Mouse (Mus musculus) heart, postnatal 0 days (tissue): ENCODE data around the gene Ikbke. TPM values are rescaled to one million over a fixed set of nuclear protein-coding genes. Genes with fewer than 3 reads are reported as not detected.

Experiments
- ATAC-seq: fragments of 200-750 bp; cut with Nextera tagmentation; 2 replicates; pipeline ENCODE4 v1.8.0; 2017; ENCODE audit warnings: low read depth, moderate number of reproducible peaks, moderate library complexity; ENCODE audit not compliant: insufficient read depth
- DNase-seq: peaks from one replicate; pipeline ENCODE4 v3.0.0-alpha.2; 2016; ENCODE audit warnings: low spot score
- H3K27ac ChIP-seq: fragments of 300-500 bp; sonication (generic); 2 replicates; pipeline ENCODE4 v1.5.1; 2014; ENCODE audit warnings: low read depth, mild to moderate bottlenecking
- H3K27me3 ChIP-seq: fragments of 300-500 bp; sonication (generic); 2 replicates; pipeline ENCODE4 v1.6.1; 2014; ENCODE audit warnings: low read length, mixed read lengths; ENCODE audit not compliant: control insufficient read depth, insufficient read depth
- H3K36me3 ChIP-seq: fragments of 300-500 bp; sonication (generic); replicated peaks from 2 replicates; pipeline ENCODE4 v1.6.1; 2014; ENCODE audit warnings: low read length, mixed read lengths; ENCODE audit not compliant: control insufficient read depth, insufficient read depth
- H3K4me1 ChIP-seq: fragments of 300-500 bp; sonication (generic); 2 replicates; pipeline ENCODE4 v1.6.1; 2014; ENCODE audit warnings: antibody characterized with exemption; ENCODE audit not compliant: control insufficient read depth, insufficient read depth
- H3K4me2 ChIP-seq: fragments of 300-500 bp; sonication (generic); 2 replicates; pipeline ENCODE4 v1.6.1; 2014; ENCODE audit warnings: low read depth, mild to moderate bottlenecking, low read length, moderate library complexity
- H3K4me3 ChIP-seq: fragments of 300-500 bp; sonication (generic); 2 replicates; pipeline ENCODE4 v1.5.1; 2014; ENCODE audit warnings: low read depth, low read length
- H3K9ac ChIP-seq: fragments of 300-500 bp; sonication (generic); replicated peaks from 2 replicates; pipeline ENCODE4 v1.6.1; 2014; ENCODE audit warnings: low read depth, low read length, mixed read lengths
- H3K9me3 ChIP-seq: fragments of 300-500 bp; sonication (generic); replicated peaks from 2 replicates; pipeline ENCODE4 v1.6.1; 2016; ENCODE audit warnings: low read length; ENCODE audit not compliant: control insufficient read depth
- CTCF ChIP-seq: IDR thresholded peaks from 2 replicates; pipeline ENCODE4 v1.5.1; 2016; ENCODE audit warnings: antibody characterized with exemption, control low read depth, low read depth
- EP300 ChIP-seq: IDR thresholded peaks from 2 replicates; pipeline ENCODE4 v1.6.1; 2016; ENCODE audit warnings: antibody characterized with exemption, low read depth
- WGBS: fragments of 180-500 bp; shearing (Covaris S2); extraction: QIAGEN DNeasy Blood & Tissue Kit; methylation state at CpG from one replicate; pipeline ENCODE4 v1.1.7; 2014; 5-methylcytosine and 5-hydroxymethylcytosine counted together
- polyA plus RNA-seq: library from polyadenylated mRNA; unstranded; fragments of >200 nt; fragmentation: Nextera tagmentation; extraction: Ambion mirVana; gene quantifications from 2 replicates; pipeline ENCODE4 v1.2.1, GENCODE M21; 2015
- total RNA-seq: library from RNA; depleted of rRNA; stranded (reverse); fragments of >200 nt; gene quantifications from 2 replicates; pipeline ENCODE4 v1.2.3, GENCODE M21; 2014; ENCODE audit warnings: low replicate concordance

Gene Ikbke
- total and polyA plus RNA-seq, 2 experiments from 2014 or later = 1.5 to 2.6 TPM

GRCm38 (mm10) chr1:131245089-131245856, 34.1 kb downstream of the Ikbke start, which contains the start of gene Rassf5:
TSS of gene Rassf5 (minus strand) at chr1:131245258.
- Histone ChIP-seq H3K27me3 (peaks cover 11% of the 10 kb centered on the region; the same call in 1 of the 2 replicates), H3K36me3 (no peaks in the 10 kb centered on the region), H3K4me2 (peak within 1 kb of the TSS; percentile 99), H3K9ac (peak within 1 kb of the TSS; percentile 59), H3K4me3 (peak within 1 kb of the TSS; percentile 77), H3K9me3 (no peaks in the 10 kb centered on the region), H3K27ac (0 out of 2 replicates have a peak within 1 kb of the TSS, but pooled peaks have one; percentile 39), H3K4me1 (peaks cover 6% of the 10 kb centered on the region; the same call in 1 of the 2 replicates)
- DNase-seq (no peak), ATAC-seq (peak; percentile 55)
- WGBS = under 1% methylated on average over 56 of the region's 60 CpGs
- TF ChIP-seq CTCF (no peak; the same call in 1 of the 2 replicates), EP300 (no peak)

- H3K9me3 ChIP-seq = no peaks in the 10 kb centered on the region
- WGBS = 2% methylated on average over 57 of the region's 57 CpGs
- H3K27ac ChIP-seq = no peak overlapping the region
- H3K4me3 ChIP-seq = peak overlapping the region; percentile 77
- H3K4me2 ChIP-seq = peak overlapping the region; percentile 99
- TF ChIP-seq EP300 = no peak
- no peak for TF ChIP-seq CTCF
- ATAC-seq = peak; percentile 16
- H3K9ac ChIP-seq = peak overlapping the region; percentile 59
- H3K27me3 ChIP-seq = peaks cover 11% of the 10 kb centered on the region; the same call in 1 of the 2 replicates
- no peak for DNase-seq
- peaks cover 10% of the 10 kb centered on the region for H3K4me1 ChIP-seq
- no peaks in the 10 kb centered on the region for H3K36me3 ChIP-seq
Measured at GRCm38 (mm10) chr1:131244536-131245088, 34.8 kb downstream of the Ikbke start.

GRCm38 (mm10) chr1:131242956-131243355, 36.5 kb downstream of the Ikbke start:
- Histone ChIP-seq H3K27me3 (peaks cover 11% of the 10 kb centered on the region; the same call in 1 of the 2 replicates), H3K9me3 (no peaks in the 10 kb centered on the region), H3K4me1 (peaks cover 17% of the 10 kb centered on the region), H3K27ac (no peak overlapping the region), H3K9ac (no peak overlapping the region), H3K4me3 (no peak overlapping the region), H3K36me3 (no peaks in the 10 kb centered on the region), H3K4me2 (no peak overlapping the region)
- ATAC-seq (no peak), DNase-seq (no peak)
- WGBS = 65% methylated on average over 6 of the region's 6 CpGs
- TF ChIP-seq CTCF (no peak), EP300 (no peak)

GRCm38 (mm10) chr1:131239576-131240193, 39.7 kb downstream of the Ikbke start:
- 82% methylated on average over 12 of the region's 12 CpGs for WGBS
- Histone ChIP-seq H3K27me3 (peaks cover 10% of the 10 kb centered on the region; the same call in 1 of the 2 replicates), H3K9ac (no peak overlapping the region), H3K27ac (0 out of 2 replicates have a peak overlapping the region, but pooled peaks have one; percentile 39), H3K4me1 (peaks cover 10% of the 10 kb centered on the region), H3K4me3 (no peak overlapping the region), H3K4me2 (no peak overlapping the region), H3K9me3 (no peaks in the 10 kb centered on the region), H3K36me3 (no peaks in the 10 kb centered on the region)
- no peak for DNase-seq
- ATAC-seq = no peak
- TF ChIP-seq CTCF (no peak), EP300 (no peak)

- H3K9ac ChIP-seq = no peak overlapping the region
- H3K4me1 ChIP-seq = peaks cover 12% of the 10 kb centered on the region
- 48% methylated on average over 8 of the region's 8 CpGs for WGBS
Measured at GRCm38 (mm10) chr1:131238931-131239381, 40.5 kb downstream of the Ikbke start.

More at GRCm38 (mm10) chr1:131238931-131239381, 40.5 kb downstream of the Ikbke start:
- H3K27ac ChIP-seq = peak overlapping the region; percentile 39; the same call in 1 of the 2 replicates
- TF ChIP-seq CTCF (no peak), EP300 (no peak)
- H3K4me2 ChIP-seq = no peak overlapping the region
- peaks cover 3% of the 10 kb centered on the region; the same call in 1 of the 2 replicates for H3K27me3 ChIP-seq
- peak; percentile 62 for ATAC-seq
- no peaks in the 10 kb centered on the region for H3K36me3 ChIP-seq
- DNase-seq = peak; percentile 72
- no peak overlapping the region for H3K4me3 ChIP-seq
- no peaks in the 10 kb centered on the region for H3K9me3 ChIP-seq
